Mouse (Mus musculus): Measurements from ENCODE around the gene Sap18b.
"Not testable (repeated sequence)": the region's sequence is repeated elsewhere in the genome, so short reads cannot be mapped to it uniquely, and the experiment has no call there.

Gene Sap18b

GRCm38 (mm10) chr8:95822699-95823098 is 2.4 kb upstream of the Sap18b start:
- no peak for DNase-seq

- no peak for DNase-seq
Measured at GRCm38 (mm10) chr8:95830144-95830543, 5.0 kb downstream of the Sap18b start.

GRCm38 (mm10) chr8:95832603-95833434 is 7.7 kb downstream of the Sap18b start:
- peak; percentile 83 to 86 for DNase-seq

- peak; percentile 15 to 19 for DNase-seq
Measured at GRCm38 (mm10) chr8:95833435-95833984, 8.4 kb downstream of the Sap18b start.

GRCm38 (mm10) chr8:95835891-95836290 is 10.7 kb downstream of the Sap18b start:
- no peak for DNase-seq

- DNase-seq: no peak
Measured at GRCm38 (mm10) chr8:95837266-95837665, 12.1 kb downstream of the Sap18b start.

- no peak for DNase-seq
Measured at GRCm38 (mm10) chr8:95839289-95839688, 14.1 kb downstream of the Sap18b start.

GRCm38 (mm10) chr8:95841436-95841835 is 16.3 kb downstream of the Sap18b start:
- no peak for DNase-seq

- DNase-seq: no peak
Measured at GRCm38 (mm10) chr8:95843968-95844367, 18.8 kb downstream of the Sap18b start.

GRCm38 (mm10) chr8:95845026-95845425 is 19.9 kb downstream of the Sap18b start:
- no peak for DNase-seq

GRCm38 (mm10) chr8:95848061-95848551 is 23.0 kb downstream of the Sap18b start:
- no peak for DNase-seq

GRCm38 (mm10) chr8:95848734-95849464 is 23.8 kb downstream of the Sap18b start:
- no peak for DNase-seq

- no peak for DNase-seq
Measured at GRCm38 (mm10) chr8:95850326-95850725, 25.2 kb downstream of the Sap18b start.

- DNase-seq: peak; percentile 71 to 77
Measured at GRCm38 (mm10) chr8:95852290-95852689, 27.1 kb downstream of the Sap18b start.

GRCm38 (mm10) chr8:95853102-95853843 is 28.1 kb downstream of the Sap18b start, which contains the start of gene Slc38a7:
Slc38a7 (minus strand) TSS chr8:95853539.
- peak; percentile 87 to 90 for DNase-seq

- no peak for DNase-seq
Measured at GRCm38 (mm10) chr8:95854174-95854573, 29.0 kb downstream of the Sap18b start.

- not testable (repeated sequence) for DNase-seq
Measured at GRCm38 (mm10) chr8:95863761-95864440, 38.8 kb downstream of the Sap18b start.

- DNase-seq: not testable (repeated sequence)
Measured at GRCm38 (mm10) chr8:95864851-95865250, 39.7 kb downstream of the Sap18b start.

- DNase-seq: no peak
Measured at GRCm38 (mm10) chr8:95871690-95872089, 46.5 kb downstream of the Sap18b start.

- DNase-seq: no peak
Measured at GRCm38 (mm10) chr8:95875270-95875669, 50.1 kb downstream of the Sap18b start.

All from lung, adult 18-20 months (tissue).